Mouse (Mus musculus): ENCODE measurements around the gene D6Ertd527e. TPM values are rescaled to one million over a fixed set of nuclear protein-coding genes. Genes with fewer than 3 reads are reported as not detected.

The D6Ertd527e gene
- total RNA-seq, 1 experiment from 2014 or later, result not detected

DNA sequence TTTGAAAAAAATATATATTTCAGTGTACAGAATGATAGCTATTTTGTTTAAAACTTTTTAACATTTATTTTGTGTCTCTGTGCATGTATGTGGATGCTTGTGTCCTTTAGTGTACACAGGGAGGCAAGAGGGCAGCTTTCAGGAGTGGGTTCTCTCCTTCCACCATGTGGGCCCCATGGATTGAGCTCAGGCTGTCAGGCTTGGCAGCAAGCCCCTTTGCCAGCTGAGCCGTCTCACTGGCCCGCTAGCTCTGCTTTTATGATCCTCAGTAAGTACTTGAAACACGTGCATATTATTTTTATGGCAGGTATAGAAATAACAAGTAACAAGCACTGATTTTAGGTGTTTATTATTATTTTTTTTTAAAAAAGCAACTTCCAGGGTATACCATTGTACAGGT is 29.0 kb downstream of the D6Ertd527e start:
- ATAC-seq (replicated peaks in 1 of 2; ENCODE audit: insufficient read depth in 1 of 2, low FRiP score in 2 of 2, low TSS enrichment in 1 of 2, low read depth in 1 of 2, poor library complexity in 2 of 2, severe bottlenecking in 2 of 2), result no peak

GRCm38 (mm10) chr6:87133966-87134546 is 29.5 kb downstream of the D6Ertd527e start:
- ATAC-seq (replicated peaks in 1 of 2; ENCODE audit: insufficient read depth in 1 of 2, low FRiP score in 2 of 2, low TSS enrichment in 1 of 2, low read depth in 1 of 2, poor library complexity in 2 of 2, severe bottlenecking in 2 of 2), result no peak

GRCm38 (mm10) chr6:87138479-87138878 is 33.9 kb downstream of the D6Ertd527e start:
- no peak for ATAC-seq (replicated peaks in 1 of 2; ENCODE audit: insufficient read depth in 1 of 2, low FRiP score in 2 of 2, low TSS enrichment in 1 of 2, low read depth in 1 of 2, poor library complexity in 2 of 2, severe bottlenecking in 2 of 2)

GRCm38 (mm10) chr6:87139796-87140553 is 35.4 kb downstream of the D6Ertd527e start:
- ATAC-seq (replicated peaks in 1 of 2; ENCODE audit: insufficient read depth in 1 of 2, low FRiP score in 2 of 2, low TSS enrichment in 1 of 2, low read depth in 1 of 2, poor library complexity in 2 of 2, severe bottlenecking in 2 of 2), result no peak

GRCm38 (mm10) chr6:87142239-87142638 is 37.7 kb downstream of the D6Ertd527e start:
- no peak for ATAC-seq (replicated peaks in 1 of 2; ENCODE audit: insufficient read depth in 1 of 2, low FRiP score in 2 of 2, low TSS enrichment in 1 of 2, low read depth in 1 of 2, poor library complexity in 2 of 2, severe bottlenecking in 2 of 2)

GRCm38 (mm10) chr6:87143594-87143993 is 39.0 kb downstream of the D6Ertd527e start:
- no peak for ATAC-seq (replicated peaks in 1 of 2; ENCODE audit: insufficient read depth in 1 of 2, low FRiP score in 2 of 2, low TSS enrichment in 1 of 2, low read depth in 1 of 2, poor library complexity in 2 of 2, severe bottlenecking in 2 of 2)

DNA sequence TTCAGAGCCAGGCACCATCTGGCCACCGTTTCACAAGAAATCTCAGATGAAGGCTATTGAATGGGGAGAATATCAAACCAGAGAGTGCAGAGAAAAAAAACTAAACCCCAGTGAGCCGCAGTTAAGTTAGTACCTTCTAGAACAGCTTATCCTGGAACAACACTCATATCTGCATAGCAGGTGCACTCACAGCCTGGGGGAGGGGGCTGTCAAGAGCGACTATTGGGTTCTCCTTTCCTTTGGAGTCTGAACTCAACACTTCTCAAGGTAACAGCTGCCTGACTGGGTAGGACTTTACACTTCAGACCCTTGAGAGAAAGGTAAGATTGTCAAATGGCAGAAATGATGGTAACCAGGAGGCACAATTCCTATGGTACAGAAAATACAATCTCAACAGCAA is 43.4 kb downstream of the D6Ertd527e start:
- ATAC-seq (replicated peaks in 1 of 2; ENCODE audit: insufficient read depth in 1 of 2, low FRiP score in 2 of 2, low TSS enrichment in 1 of 2, low read depth in 1 of 2, poor library complexity in 2 of 2, severe bottlenecking in 2 of 2), result no peak

GRCm38 (mm10) chr6:87150471-87150870 is 45.9 kb downstream of the D6Ertd527e start:
- no peak for ATAC-seq (replicated peaks in 1 of 2; ENCODE audit: insufficient read depth in 1 of 2, low FRiP score in 2 of 2, low TSS enrichment in 1 of 2, low read depth in 1 of 2, poor library complexity in 2 of 2, severe bottlenecking in 2 of 2)

GRCm38 (mm10) chr6:87151427-87151826 is 46.9 kb downstream of the D6Ertd527e start:
- ATAC-seq (replicated peaks in 1 of 2; ENCODE audit: insufficient read depth in 1 of 2, low FRiP score in 2 of 2, low TSS enrichment in 1 of 2, low read depth in 1 of 2, poor library complexity in 2 of 2, severe bottlenecking in 2 of 2), result no peak

DNA sequence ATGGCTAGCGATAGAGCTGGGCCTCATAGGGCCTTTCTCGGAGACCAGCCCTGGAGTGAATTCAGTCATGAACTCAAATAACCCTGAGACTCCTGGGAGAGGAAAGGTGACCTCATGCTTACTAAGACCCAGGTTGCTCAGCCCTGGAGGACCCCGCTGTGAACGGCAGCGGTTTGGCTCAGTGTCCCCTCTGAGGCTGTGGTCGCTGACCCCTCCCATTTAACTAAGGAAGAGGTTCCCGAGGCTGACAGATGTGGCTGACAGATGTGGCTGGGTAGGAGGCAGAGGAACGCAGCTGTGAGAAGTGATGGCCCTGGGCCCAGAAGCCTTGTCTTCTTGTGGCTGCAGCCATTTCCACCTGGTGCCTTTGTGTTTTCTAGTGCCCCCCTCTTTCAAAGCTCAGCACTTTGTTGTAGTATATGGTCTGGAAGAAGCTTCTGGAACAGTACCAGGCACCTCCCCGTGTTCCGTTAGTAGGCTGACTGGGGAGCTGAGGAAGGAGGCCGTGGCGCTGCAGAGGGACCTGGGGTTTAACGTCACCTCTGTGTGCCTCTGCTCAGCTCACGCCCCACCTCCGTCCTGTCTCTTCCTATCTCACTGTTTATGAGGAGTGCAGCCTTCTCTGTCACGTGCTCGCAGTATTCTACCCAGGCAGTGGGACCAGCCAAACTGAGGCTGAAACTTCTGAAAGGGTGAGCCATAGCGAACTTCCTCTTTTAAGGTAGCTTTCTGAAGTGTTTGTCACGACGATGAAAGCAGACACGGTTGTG is 48.1 kb downstream of the D6Ertd527e start:
- peak; percentile 91 to 92 for ATAC-seq (replicated peaks in 1 of 2; ENCODE audit: insufficient read depth in 1 of 2, low FRiP score in 2 of 2, low TSS enrichment in 1 of 2, low read depth in 1 of 2, poor library complexity in 2 of 2, severe bottlenecking in 2 of 2)

DNA sequence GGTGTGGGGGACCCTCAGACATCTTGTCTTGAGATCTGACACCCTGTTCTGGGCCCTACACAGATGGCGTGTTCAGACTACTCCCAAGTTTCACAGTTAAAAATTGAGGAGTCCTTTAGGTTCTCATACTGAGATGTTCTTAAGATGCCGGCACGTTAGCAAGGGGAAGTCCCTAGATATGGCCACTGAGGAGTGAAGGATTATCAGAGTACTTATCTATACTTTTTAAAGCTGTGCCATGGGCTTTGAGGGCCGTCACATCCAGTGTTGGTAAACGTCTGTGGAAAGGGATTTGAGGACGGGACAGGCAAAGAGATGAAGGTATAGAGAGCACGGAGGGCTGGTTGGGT is 48.7 kb downstream of the D6Ertd527e start:
- ATAC-seq (replicated peaks in 1 of 2; ENCODE audit: insufficient read depth in 1 of 2, low FRiP score in 2 of 2, low TSS enrichment in 1 of 2, low read depth in 1 of 2, poor library complexity in 2 of 2, severe bottlenecking in 2 of 2), result peak in 1 of 2 experiments; percentile 4; a peak in 1 of 4 replicates

GRCm38 (mm10) chr6:87153836-87154235 is 49.3 kb downstream of the D6Ertd527e start:
- ATAC-seq (replicated peaks in 1 of 2; ENCODE audit: insufficient read depth in 1 of 2, low FRiP score in 2 of 2, low TSS enrichment in 1 of 2, low read depth in 1 of 2, poor library complexity in 2 of 2, severe bottlenecking in 2 of 2), result no peak

DNA sequence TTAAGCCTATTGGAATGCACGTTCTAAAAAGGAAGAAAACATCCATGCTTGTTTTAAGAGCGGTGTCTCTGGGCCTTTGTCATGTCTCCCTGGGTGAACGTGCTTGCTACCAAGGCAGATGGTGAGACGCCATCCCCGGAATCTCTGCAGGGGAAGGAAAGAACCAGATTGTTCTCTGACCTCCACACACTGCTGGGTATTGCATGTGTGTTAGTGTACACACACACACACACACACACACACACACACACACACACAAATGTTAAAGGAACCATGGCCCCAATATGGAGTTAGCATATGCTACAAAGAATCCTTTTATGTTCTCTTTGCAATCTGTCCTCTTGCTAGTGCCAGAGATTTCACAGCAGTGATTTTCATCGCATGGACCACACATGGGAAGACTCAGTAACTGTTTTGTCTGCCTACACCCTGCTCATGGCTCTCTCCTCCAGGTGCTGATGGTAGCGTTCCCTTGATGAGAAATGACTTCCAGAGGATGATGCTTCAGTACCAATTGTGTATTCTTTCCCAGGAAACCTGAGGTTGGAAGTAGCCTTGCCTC is 53.6 kb downstream of the D6Ertd527e start:
- no peak for ATAC-seq (replicated peaks in 1 of 2; ENCODE audit: insufficient read depth in 1 of 2, low FRiP score in 2 of 2, low TSS enrichment in 1 of 2, low read depth in 1 of 2, poor library complexity in 2 of 2, severe bottlenecking in 2 of 2)

DNA sequence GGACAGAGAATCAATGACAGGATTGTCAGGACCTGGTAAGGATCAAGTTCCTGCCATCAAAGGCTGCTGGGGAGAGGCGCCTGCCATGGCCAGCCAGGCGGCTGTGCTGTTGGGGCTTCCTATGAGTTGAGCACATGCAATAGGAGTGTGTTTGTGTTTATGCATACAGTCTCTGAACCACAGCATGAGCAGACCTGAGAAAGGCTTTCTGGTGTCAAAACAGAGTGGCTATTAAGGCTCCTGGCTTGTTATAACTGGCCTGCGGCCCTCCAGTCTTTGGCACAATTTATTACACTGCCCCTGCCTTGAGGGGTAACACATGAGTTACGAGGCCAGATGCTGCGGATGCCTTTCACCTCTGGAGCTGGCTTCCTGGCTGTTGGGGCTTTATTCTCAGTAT is 55.6 kb downstream of the D6Ertd527e start:
- ATAC-seq (replicated peaks in 1 of 2; ENCODE audit: insufficient read depth in 1 of 2, low FRiP score in 2 of 2, low TSS enrichment in 1 of 2, low read depth in 1 of 2, poor library complexity in 2 of 2, severe bottlenecking in 2 of 2), result no peak

DNA sequence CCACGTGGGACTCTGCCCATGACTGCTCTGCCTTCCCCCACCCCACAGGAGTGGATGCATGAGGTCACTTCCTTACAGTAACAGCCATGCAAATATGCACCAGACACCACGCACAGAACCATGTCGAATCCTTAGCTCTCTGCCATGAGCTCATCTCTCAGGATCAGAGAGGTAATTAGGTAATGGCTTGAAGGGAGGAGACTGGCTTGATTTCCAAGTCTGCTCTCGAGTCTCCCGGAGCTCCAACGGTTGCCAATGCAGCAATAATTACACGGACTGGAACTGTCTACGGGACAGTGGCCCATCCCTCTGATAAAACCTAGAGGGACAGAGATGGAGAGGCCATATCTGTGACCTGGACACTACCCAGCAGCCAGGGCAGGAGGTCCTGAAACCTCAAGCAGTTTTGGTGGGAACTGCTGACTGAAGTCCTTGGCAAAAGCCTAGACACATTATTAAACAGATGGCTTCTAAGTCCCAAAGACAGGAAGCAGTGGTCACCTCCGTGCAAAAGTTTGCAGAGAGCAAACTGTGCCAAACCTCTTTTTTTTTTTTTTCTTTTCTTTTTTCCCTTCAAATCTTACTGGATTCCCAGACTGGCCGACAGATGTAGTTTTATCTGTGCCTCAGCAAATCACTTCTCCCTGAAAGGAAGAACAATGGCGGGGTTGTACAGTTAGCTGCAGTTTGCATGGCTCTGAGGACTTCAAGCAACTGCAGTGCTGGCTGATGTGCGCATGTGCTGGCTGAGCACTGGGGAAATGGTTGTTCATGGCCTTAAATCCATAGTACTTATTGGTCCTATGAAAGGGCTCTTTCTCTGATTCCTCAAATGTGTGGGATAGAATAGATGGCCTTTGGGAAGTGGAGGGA is 57.1 kb downstream of the D6Ertd527e start:
- no peak for ATAC-seq (replicated peaks in 1 of 2; ENCODE audit: insufficient read depth in 1 of 2, low FRiP score in 2 of 2, low TSS enrichment in 1 of 2, low read depth in 1 of 2, poor library complexity in 2 of 2, severe bottlenecking in 2 of 2)

Measured in hematopoietic stem cell, adult 5-6 weeks (primary cell).